Mouse (Mus musculus): ENCODE measurements at regions not wholly inside any gene's neighbourhood (a gene's known extent, or its start where the extent isn't known, plus 50 kb on each side); places are given as distances from the start of the nearest gene placed in this dataset.

- TF ChIP-seq CTCF (IDR thresholded peaks at IDR 0.05; ENCODE audit: extremely low read depth, insufficient read length, insufficient replicate concordance, low read depth, low read length), result no peak
- no peak for TF ChIP-seq POLR2A (IDR thresholded peaks at IDR 0.05; ENCODE audit: low read depth, low read length)
- Histone ChIP-seq H3K36me3 (ENCODE audit: control insufficient read depth, insufficient read depth, low read length) (no peaks in the 10 kb centered on the region), H3K27me3 (ENCODE audit: control insufficient read depth, insufficient read depth, low read length) (no peaks in the 10 kb centered on the region), H3K4me1 (ENCODE audit: control insufficient read depth, insufficient read depth, insufficient read length, low read length) (no peaks in the 10 kb centered on the region), H3K27ac (ENCODE audit: insufficient read depth, low read depth, low read length) (no peak overlapping the region), H3K4me3 (ENCODE audit: low read depth, low read length) (no peak overlapping the region)
- 66% methylated on average over 9 of the region's 9 CpGs for WGBS
Observed at GRCm38 (mm10) chr10:93361654-93362195, 50.8 kb upstream of the Elk3 start.

DNA sequence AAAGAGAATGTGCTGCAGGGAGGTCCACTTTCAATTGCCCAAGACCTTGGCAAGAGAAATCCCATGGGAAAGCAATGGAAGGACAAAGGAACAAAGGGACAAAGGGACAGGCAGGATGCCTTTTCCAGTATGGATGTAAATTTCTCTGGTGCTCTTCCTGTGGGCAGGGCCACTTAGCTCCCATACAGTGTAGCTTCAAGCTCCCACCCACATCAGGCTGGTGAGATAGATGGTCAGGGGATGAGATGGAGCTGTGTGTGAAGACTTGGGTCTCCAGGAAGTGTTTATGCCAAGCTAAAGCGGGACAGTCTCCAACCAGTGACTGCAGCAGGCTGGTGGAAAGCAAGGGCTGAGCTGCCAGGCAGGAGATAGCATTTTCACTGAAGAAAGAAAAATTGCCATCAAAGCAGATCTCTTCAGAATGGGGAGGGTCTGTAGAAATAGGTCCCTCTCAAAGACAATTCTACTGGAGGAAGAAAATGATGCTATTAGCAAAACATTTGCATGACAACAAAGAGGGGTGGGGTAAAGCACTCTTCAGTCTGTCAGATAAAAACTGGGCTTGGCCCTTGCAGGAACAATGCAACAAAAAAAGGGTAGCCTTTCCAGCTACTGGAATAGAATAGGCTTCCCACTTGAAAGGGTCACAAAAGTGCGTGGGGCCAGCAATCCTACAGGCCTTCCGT is 53.3 kb upstream of the Elk3 start:
- Histone ChIP-seq H3K27me3 (ENCODE audit: control insufficient read depth, insufficient read depth, low read length) (no peaks in the 10 kb centered on the region), H3K36me3 (ENCODE audit: control insufficient read depth, insufficient read depth, low read length) (no peaks in the 10 kb centered on the region), H3K27ac (ENCODE audit: insufficient read depth, low read depth, low read length) (no peak overlapping the region), H3K4me1 (ENCODE audit: control insufficient read depth, insufficient read depth, insufficient read length, low read length) (no peaks in the 10 kb centered on the region), H3K4me3 (ENCODE audit: low read depth, low read length) (no peak overlapping the region)
- TF ChIP-seq POLR2A (IDR thresholded peaks at IDR 0.05; ENCODE audit: low read depth, low read length) (no peak), CTCF (IDR thresholded peaks at IDR 0.05; ENCODE audit: extremely low read depth, insufficient read length, insufficient replicate concordance, low read depth, low read length) (no peak)
- 71% methylated on average over 3 of the region's 3 CpGs for WGBS

GRCm38 (mm10) chr10:93364881-93365280 is 53.9 kb upstream of the Elk3 start:
- Histone ChIP-seq H3K27ac (ENCODE audit: insufficient read depth, low read depth, low read length) (no peak overlapping the region), H3K4me1 (ENCODE audit: control insufficient read depth, insufficient read depth, insufficient read length, low read length) (no peaks in the 10 kb centered on the region), H3K27me3 (ENCODE audit: control insufficient read depth, insufficient read depth, low read length) (no peaks in the 10 kb centered on the region), H3K36me3 (ENCODE audit: control insufficient read depth, insufficient read depth, low read length) (no peaks in the 10 kb centered on the region), H3K4me3 (ENCODE audit: low read depth, low read length) (no peak overlapping the region)
- TF ChIP-seq POLR2A (IDR thresholded peaks at IDR 0.05; ENCODE audit: low read depth, low read length), result no peak
- no peak for TF ChIP-seq CTCF (IDR thresholded peaks at IDR 0.05; ENCODE audit: extremely low read depth, insufficient read length, insufficient replicate concordance, low read depth, low read length)
- WGBS, result 74% methylated on average over 7 of the region's 7 CpGs

DNA sequence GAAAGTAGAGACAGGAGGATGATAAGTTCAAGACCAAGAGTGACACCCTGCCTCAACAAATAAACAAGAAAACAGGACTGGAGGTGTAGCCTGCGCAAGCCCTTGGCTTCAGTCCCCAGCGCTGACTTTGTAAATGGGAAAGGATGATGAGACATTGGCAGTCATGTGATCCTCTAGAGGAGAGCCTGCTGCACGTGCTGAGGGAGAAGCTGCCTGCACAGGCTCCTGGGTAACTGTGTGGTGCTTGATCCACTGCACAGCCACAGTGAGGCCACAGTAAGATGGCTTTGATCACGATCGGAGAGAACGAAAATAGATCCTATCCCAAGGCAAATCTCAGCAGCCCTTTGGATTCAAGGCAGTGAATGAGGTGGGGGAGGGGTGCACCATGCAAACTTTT is 54.4 kb upstream of the Elk3 start:
- TF ChIP-seq POLR2A (IDR thresholded peaks at IDR 0.05; ENCODE audit: low read depth, low read length) (no peak), CTCF (IDR thresholded peaks at IDR 0.05; ENCODE audit: extremely low read depth, insufficient read length, insufficient replicate concordance, low read depth, low read length) (no peak)

GRCm38 (mm10) chr10:93365824-93366223 is 54.9 kb upstream of the Elk3 start:
- Histone ChIP-seq H3K4me3 (ENCODE audit: low read depth, low read length) (no peak overlapping the region), H3K36me3 (ENCODE audit: control insufficient read depth, insufficient read depth, low read length) (no peaks in the 10 kb centered on the region), H3K27me3 (ENCODE audit: control insufficient read depth, insufficient read depth, low read length) (no peaks in the 10 kb centered on the region), H3K4me1 (ENCODE audit: control insufficient read depth, insufficient read depth, insufficient read length, low read length) (no peaks in the 10 kb centered on the region), H3K27ac (ENCODE audit: insufficient read depth, low read depth, low read length) (no peak overlapping the region)
- TF ChIP-seq CTCF (IDR thresholded peaks at IDR 0.05; ENCODE audit: extremely low read depth, insufficient read length, insufficient replicate concordance, low read depth, low read length) (no peak), POLR2A (IDR thresholded peaks at IDR 0.05; ENCODE audit: low read depth, low read length) (no peak)
- 78% methylated on average over 5 of the region's 5 CpGs for WGBS

More for the DNA sequence above, 54.4 kb upstream of the Elk3 start:
- no peak overlapping the region for H3K27ac ChIP-seq (ENCODE audit: insufficient read depth, low read depth, low read length)
- WGBS, result 66% methylated on average over 6 of the region's 6 CpGs
- H3K27me3 ChIP-seq (ENCODE audit: control insufficient read depth, insufficient read depth, low read length), result no peaks in the 10 kb centered on the region
- no peaks in the 10 kb centered on the region for H3K36me3 ChIP-seq (ENCODE audit: control insufficient read depth, insufficient read depth, low read length)
- H3K4me3 ChIP-seq (ENCODE audit: low read depth, low read length), result no peak overlapping the region
- H3K4me1 ChIP-seq (ENCODE audit: control insufficient read depth, insufficient read depth, insufficient read length, low read length), result no peaks in the 10 kb centered on the region

GRCm38 (mm10) chr10:93369737-93370136 is 58.8 kb upstream of the Elk3 start:
- H3K4me3 ChIP-seq (ENCODE audit: low read depth, low read length), result no peak overlapping the region
- H3K27ac ChIP-seq (ENCODE audit: insufficient read depth, low read depth, low read length), result no peak overlapping the region
- H3K4me1 ChIP-seq (ENCODE audit: control insufficient read depth, insufficient read depth, insufficient read length, low read length), result peaks cover under 1% of the 10 kb centered on the region; the same call in 1 of the 2 replicates
- WGBS, result 59% methylated on average over 3 of the region's 3 CpGs
- no peaks in the 10 kb centered on the region for H3K36me3 ChIP-seq (ENCODE audit: control insufficient read depth, insufficient read depth, low read length)
- no peaks in the 10 kb centered on the region for H3K27me3 ChIP-seq (ENCODE audit: control insufficient read depth, insufficient read depth, low read length)
- no peak for TF ChIP-seq CTCF (IDR thresholded peaks at IDR 0.05; ENCODE audit: extremely low read depth, insufficient read length, insufficient replicate concordance, low read depth, low read length)
- no peak for TF ChIP-seq POLR2A (IDR thresholded peaks at IDR 0.05; ENCODE audit: low read depth, low read length)

GRCm38 (mm10) chr10:93370331-93370730 is 59.4 kb upstream of the Elk3 start:
- Histone ChIP-seq H3K4me1 (ENCODE audit: control insufficient read depth, insufficient read depth, insufficient read length, low read length) (peaks cover 6% of the 10 kb centered on the region), H3K36me3 (ENCODE audit: control insufficient read depth, insufficient read depth, low read length) (no peaks in the 10 kb centered on the region), H3K4me3 (ENCODE audit: low read depth, low read length) (no peak overlapping the region), H3K27ac (ENCODE audit: insufficient read depth, low read depth, low read length) (no peak overlapping the region), H3K27me3 (ENCODE audit: control insufficient read depth, insufficient read depth, low read length) (no peaks in the 10 kb centered on the region)
- TF ChIP-seq CTCF (IDR thresholded peaks at IDR 0.05; ENCODE audit: extremely low read depth, insufficient read length, insufficient replicate concordance, low read depth, low read length), result no peak
- no peak for TF ChIP-seq POLR2A (IDR thresholded peaks at IDR 0.05; ENCODE audit: low read depth, low read length)
- 60% methylated on average over 6 of the region's 6 CpGs for WGBS
